Mouse (Mus musculus) adipocyte (in vitro differentiated cells): ENCODE measurements around the gene Akr7a5.

ENCODE experiments used
- DNase-seq: peaks from one replicate; pipeline ENCODE4 v3.0.0-alpha.2; 2016; ENCODE audit warnings: low spot score

Akr7a5 gene

DNA sequence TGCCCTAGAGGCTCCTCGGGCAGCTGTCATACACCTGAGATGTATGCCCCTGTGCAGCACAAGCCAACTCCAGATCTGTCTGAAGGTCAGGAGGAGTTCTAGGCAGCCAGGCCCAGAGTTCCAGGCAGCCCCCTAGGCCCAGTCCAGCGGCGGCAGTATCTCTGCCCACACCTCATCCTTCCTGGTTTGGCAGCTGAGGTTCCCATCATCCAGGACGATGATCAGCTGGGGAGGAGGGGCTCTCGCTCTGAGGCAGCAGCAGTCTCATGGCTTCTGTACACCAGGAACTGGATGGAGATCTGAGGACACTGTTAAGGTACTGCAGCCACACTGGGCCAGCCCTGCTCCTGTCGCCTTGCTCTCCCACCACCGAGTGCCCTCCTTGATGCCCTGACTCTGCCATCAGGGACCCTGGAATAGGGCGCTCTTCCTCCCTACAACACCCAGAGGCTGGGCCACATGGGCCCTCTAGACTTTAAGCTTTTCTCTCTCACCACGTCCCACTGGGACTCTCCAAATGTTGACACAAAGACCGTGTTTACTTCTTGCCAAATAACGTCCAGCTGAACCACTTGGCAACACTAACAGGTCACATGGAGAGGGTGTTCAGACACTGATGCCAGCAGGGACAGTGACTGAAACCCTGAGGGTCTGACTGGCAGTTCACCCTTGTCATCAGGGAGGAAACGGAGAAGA, 11.7 kb upstream of the Akr7a5 start:
- DNase-seq: peak; percentile 94

DNA sequence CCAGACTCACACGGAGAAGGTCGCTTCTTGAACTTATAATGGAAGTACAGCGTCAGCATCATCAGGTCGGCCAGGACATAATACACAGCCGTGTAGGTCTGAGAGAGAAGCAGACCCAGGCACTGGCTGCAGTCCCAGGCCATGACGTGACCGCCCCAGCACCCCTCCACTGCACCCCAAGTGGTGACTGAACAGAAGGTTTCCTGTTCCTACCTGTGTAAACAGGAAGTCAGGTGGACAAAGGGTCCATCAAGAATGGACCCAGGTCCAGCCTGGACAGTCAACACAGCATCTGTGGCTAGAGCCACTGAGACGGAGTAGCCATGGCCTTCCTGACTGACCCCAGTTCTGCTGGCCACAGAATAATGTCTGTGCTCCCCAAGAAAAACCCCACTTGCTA, 8.8 kb upstream of the Akr7a5 start:
- no peak for DNase-seq

DNA sequence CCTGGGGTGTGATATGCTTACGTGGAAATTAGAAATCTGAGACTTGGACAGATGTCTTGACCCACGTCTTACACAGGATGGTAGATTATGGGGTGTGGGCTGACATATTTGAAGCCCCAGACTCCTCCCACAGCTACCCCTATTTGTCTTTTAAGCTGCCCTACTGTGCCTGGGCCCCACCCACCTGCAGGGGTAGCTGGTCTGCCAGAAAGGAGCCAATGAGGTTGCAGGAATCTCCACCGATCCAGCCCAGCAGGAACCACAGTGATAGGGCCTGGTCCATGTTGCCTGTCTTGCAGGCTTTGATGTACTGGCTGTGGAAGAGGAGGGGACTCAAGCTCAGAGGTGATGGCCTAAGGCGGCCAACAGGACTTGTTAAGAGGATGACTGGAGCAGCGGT, 8.3 kb upstream of the Akr7a5 start:
- DNase-seq: no peak

DNA sequence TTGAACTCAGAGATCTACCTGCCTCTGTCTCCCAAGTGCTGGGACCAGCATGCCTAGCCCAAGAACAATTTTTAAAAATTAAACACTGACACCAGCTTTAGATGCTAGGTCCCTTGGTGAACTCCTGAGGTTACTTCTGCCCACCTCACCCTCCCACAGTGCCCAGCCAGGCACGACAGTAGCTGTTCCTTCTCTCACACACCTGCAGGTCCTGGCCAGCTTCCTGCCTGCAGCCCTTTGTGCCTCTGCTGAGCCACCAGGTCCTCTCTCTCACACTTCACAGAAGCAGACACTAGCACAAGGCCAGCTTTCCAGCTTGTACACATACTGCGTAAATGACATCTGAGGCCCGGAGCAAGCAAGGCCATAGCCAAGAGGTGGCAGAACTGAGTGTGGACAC, 5.0 kb upstream of the Akr7a5 start:
- no peak for DNase-seq

DNA sequence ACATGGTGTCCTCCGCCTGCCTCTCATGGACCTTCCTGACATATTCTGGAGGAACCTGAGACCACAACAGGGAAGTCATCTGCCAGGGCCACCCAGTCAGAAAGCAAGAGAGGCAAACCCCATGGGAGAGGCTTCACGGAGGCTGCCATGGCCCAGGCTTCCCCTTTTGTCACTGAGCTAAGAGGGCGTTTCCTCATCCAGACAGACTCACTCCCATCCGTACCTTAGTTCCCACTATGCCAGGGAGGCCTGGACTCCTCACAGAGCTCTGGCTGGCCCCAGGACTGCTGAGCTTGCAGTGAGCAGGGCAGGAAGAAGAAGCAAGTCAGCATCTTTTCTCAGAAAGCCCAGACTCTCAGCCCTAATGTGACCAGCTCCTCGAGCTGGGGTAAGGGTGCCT, 2.6 kb upstream of the Akr7a5 start:
- DNase-seq: no peak

DNA sequence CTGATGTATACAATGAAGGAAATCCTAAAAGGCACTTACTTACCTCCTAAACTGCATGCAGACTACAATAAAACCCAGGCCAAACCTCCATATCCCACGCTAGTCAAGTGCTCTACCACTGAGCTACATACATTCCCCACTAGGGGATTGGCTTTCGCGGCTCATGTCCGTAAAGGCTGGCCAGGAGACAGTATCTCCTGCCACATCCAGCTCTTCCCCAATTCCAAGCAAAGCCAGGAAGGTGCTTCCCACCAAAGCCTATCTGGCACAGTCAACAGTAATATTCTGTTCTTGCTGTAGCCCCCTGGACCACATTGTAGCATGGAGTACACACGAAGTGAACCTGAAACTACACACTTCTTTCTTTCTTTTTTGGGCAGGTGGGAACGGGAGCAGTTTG, 893 bp upstream of the Akr7a5 start:
- DNase-seq: no peak

DNA sequence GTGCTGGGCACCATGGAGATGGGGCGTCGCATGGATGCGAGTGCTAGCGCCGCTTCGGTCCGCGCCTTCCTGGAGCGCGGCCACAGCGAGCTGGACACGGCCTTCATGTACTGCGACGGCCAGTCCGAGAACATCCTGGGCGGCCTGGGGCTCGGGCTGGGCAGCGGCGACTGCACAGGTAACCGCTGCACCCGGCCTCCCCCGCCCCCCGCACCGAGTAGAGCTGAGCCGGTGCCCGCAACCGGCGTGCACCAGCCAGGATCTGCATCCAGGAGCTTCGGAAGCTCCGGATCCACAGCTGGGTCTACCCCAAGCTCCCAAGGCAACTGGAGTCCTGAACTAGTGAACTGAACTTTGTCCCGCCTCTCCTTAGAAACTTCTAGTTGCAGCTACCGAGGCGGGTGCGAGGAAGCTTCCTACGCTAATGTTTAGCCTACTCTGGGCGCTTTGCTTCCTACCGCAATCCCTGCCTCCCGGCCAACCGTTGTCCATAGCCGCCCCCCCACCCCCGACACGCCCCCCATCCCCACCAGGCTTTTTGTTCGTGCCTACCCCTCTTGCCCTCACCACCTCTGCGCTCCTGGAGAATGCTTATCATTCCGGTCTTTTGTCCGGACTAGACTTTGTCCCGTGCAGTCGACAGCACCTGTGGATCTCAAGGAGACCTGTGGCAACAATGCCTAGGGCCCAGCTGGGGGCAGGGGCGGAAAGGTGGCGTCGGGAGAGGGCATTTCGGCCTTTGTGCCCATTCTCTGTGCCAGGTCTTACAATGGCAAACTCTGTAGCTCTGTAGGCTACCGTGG, 556 bp downstream of the Akr7a5 start:
- peak; percentile 38 for DNase-seq

DNA sequence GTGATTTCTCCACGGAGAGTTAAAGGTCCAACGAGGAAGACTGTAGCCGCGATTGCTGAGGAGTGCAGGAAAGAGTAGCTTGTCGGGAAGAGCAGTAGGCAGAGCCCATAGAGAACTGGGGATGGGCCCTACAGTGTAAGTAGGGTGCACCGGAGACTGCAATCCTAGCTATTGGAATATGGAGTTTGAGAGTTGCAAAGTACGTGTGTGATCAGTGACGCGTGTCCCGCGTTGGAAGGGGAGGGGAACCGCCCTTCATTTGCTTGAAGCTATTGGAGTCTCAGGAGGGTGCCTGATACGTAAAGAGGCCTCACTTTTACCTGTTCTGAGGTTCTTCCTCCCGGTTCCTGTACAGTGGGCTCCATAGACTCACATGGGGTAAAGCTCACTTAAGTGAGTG, 1.2 kb downstream of the Akr7a5 start:
- DNase-seq: no peak

DNA sequence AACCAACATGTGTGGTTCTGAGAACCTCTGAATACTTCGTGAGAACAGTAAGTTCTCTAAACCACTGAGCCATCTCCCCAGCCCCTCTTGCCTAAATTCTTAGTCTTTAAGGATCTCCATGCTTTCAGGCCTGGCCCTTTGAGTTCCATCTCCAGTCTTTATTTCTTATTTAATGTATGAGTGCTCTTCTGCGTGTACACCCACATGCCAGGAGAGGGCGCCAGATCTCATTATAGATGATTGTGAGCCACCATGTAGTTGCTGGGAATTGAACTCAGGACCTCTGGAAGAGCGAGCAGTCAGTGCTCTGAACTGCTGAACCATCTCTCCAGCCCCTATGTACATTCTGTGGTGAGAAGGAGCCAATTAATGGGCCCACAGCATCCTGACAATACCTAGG, 2.1 kb downstream of the Akr7a5 start:
- peak; percentile 58 for DNase-seq

DNA sequence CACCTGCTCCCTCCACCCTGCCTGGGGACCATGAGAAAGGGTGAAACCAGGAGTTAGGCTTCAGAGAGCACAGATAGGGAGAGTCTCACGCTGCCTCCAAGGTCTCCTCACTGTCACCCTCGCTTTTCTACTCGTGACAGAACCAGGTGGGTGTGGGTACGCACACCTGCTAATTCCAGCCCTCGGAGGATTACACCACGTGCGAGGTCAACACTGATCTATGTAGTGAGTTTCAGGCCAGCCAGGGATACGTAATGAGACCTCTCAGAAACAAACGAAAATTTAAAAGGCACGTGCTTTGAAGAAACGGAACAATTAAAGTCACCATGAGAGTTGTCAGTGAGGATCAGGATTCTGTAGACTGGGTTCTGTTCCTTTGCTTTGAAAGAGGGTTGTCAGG, 7.9 kb downstream of the Akr7a5 start:
- no peak for DNase-seq

DNA sequence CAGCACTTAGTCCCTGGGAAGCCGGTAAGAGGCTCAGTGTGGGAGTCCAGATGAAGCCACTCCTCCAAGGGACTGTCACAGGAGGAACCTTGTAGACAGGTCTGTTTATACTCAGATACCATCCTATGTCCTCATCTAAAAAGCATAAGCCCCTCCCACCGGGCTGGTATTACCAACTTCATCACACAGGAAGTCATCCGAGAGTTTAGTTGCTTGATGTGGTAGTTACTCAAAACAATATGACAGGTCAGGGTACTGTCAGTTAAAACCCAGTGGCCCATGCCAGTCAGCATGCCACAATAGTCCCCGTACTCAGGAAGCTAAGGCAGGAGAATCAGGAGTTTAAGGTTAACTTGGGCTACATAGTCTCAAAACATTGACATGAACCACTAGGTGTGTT, 9.2 kb downstream of the Akr7a5 start:
- no peak for DNase-seq

DNA sequence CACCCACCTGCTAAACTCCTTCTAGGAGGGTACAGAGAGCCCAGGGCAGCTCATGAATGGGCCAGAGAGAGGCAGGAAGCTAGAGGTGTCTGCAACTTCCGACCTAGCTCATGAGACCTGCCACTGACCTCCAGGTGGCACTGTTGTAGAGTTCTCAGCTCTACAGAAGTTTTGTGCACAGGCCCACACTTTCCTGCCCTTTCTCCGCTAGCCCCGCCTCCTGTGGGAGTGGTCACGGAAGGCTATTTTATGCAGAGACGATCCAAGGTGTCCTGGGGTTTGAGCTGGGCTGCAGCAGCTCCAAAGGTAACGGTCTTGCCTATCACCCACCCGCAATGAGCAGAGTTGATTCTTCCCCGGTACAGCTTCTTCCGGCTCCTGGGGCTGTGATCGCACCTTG, 20.1 kb downstream of the Akr7a5 start:
- peak; percentile 72 for DNase-seq

DNA sequence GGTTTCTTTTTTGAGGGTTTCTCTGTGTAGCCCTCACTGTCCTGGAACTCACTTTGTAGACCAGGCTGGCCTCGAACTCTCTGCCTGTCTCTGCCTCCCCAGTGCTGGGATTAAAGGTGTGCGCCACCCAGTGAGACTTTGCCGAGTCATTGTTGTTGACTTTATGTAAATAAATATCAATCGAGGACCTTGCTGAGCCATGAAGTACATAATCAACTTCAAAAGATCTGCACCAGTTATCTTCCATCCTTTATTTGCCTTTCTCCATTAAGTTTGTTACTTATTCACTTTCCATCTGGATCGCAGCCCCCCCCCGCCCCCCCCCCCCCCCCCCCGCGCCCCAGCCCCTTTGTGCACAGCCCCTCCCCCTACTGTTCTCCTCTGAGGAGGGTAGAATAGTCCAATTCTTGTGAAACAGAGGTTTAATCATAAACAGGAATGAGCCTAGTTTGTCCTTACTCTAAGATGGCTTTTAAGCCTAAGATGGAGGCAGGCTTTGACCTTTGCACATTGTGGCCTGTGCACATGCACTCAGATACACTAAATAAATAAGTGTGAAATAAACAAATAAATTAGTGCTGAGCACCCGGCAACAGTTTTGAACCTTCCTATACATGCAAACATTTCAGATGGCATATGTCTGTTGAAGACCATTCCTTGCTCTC, 24.2 kb downstream of the Akr7a5 start:
- DNase-seq: peak; percentile 24

DNA sequence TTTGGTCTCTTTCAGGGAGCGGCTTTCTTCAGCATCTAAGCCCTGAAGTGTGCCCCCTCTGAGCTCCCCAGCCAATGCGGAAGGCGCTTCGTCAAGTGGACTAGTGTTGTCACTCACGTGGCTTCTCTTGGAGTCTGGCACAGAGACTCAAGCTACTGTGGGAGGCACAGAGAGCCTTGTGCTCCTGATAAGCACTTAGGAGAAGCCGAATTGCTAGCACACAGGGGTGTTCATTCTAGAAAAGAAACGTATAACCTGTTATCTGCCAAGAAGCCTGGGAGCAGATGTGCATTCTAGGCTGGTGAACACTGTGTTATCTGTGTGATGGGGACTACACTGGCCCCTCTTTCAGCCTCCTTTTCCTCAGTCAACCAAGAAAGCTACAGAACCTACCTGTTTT, 25.0 kb downstream of the Akr7a5 start:
- no peak for DNase-seq

DNA sequence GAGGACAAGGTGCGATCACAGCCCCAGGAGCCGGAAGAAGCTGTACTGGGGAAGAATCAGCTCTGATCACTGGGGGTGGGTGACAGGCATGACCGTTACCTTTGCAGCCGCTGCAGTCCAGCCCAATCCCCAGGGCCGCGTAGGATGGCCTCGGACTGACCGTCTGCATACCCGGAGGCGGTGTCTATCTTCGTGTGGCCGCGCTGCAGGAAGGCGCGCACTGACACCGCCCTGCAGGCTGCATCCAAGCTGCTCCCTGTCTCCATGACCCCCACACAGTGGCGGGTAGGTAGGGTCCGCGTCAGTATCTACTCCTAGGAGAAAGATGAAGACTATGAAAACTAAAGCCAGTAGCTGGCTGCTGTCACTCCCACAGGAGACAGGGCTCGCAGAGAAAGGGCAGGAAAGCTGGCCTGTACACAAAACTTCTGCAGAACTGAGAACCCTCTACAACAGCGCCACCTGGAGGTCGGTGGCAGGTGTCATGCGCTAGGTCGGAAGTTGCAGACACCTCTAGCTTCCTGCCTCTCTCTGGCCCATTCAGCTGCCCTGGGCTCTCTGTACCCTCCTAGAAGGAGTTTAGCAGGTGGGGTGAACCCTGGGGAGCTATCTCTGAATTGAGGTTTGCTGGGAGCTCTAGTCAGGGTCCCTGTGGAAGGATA, 26.4 kb downstream of the Akr7a5 start:
- peak; percentile 88 for DNase-seq

DNA sequence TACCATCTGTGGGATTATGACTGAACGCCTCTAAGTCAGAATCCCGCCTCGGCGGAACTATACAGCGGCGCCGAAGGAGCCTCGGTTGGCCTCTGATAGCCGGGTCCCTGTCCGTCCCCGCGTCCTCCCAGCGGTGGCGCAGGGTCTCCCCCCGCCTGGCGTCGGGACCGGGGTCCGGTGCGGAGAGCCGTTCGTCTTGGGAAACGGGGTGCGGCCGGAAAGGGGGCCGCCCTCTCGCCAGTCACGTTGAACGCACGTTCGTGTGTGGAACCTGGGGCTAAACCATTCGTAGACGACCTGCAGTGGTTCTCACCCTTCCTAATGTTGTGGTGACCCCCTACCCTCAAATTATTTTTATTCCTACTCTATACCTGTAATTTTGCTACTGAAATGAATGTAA, 27.6 kb downstream of the Akr7a5 start:
- no peak for DNase-seq

DNA sequence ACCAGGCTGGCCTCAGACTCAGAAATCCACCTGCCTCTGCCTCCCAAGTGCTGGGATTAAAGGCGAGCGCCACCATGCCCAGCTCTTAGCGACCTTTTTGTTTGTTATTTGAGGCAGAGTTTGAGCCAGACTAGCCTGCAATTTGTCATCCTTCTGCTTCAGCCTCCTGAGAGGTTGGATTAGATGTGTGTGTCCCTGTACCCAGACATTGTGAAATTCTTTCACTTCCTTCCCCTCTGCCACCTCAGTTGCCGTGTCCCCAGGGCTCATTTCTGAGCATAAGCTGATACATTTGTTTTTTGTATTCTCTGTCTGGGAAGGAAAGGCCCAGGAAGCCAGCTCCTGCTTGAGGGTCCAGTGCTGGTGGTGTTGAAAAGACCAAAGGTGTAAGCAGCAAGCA, 30.3 kb downstream of the Akr7a5 start:
- DNase-seq: no peak

DNA sequence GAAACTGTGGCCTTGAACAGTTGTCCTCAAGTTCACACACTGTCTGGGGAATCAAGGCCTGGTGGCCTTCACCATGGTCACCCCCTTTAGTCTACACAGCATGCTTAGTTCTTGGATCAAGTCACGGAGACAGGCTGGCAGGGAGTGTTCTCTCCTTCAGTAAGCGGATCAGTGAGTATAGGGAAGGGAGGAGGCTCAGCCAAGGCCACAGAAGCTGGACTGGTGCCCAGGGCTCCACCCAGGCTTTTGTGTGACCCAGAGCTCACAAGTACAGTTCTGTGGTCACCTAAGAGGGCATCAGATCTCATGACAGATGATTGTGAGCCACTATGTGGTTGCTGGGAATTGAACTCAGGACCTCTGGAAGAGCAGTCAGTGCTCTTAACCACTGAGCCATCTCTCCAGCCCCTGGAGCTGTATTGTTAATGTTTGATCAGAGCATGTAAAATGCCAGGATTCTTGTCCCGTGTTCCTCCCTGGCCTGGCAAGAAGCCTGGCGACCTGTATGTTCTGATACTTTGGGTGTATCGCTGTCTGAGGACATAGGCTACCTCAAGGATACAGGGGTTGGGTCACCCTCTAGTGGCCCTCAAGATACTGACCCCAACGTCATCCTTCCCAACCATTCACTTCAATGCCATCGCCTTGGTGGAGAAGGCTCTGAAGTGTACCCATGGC, 31.2 kb downstream of the Akr7a5 start:
- DNase-seq: peak; percentile 48

DNA sequence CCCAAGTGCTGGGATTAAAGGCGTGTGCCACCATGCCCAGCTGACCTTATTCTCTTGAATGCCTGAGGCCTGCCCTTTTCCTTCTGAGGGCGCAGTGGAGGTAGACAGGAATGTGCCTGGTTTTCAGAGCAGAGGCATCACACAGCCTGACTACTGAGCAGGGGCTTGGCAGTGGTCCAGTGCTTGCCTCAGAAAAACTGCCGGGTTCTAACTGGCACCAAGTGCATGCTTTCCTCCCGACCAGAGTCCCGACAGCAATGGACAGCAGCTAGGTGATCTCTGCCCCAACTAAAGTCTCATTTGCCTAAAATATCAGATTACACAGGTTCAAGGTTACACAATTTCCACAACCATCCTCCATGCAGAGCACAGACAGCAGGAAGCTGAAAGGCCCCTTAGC, 33.2 kb downstream of the Akr7a5 start:
- DNase-seq: peak; percentile 70

DNA sequence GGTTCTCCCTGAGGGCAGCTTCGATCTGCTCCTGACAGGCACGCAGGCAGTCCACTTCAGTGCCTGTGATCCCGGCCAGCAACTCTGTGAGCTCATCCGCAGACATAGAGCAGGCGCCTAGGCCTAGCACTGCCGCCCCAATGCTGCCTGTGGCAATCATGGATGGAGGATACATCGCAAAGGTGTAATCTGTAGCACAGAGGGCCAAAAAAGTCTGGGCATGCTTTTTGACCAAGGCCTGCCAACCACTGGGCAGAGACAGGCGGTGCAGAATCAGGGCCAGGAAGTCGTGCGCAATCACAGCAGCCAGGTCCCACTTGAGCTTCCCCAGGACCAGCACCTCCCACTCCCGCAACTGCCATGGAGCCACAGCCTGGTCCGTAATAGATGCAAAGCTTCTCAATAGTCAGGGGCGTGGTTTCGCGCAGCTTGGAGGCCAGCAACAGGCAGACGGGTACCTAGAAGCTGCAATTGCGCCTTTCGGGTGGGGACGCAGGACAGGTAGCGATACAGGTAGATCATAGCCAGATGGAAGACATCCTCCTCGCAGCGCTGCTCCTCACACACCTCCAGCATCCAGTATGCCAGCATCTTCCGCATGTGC, 35.0 kb downstream of the Akr7a5 start:
- no peak for DNase-seq

DNA sequence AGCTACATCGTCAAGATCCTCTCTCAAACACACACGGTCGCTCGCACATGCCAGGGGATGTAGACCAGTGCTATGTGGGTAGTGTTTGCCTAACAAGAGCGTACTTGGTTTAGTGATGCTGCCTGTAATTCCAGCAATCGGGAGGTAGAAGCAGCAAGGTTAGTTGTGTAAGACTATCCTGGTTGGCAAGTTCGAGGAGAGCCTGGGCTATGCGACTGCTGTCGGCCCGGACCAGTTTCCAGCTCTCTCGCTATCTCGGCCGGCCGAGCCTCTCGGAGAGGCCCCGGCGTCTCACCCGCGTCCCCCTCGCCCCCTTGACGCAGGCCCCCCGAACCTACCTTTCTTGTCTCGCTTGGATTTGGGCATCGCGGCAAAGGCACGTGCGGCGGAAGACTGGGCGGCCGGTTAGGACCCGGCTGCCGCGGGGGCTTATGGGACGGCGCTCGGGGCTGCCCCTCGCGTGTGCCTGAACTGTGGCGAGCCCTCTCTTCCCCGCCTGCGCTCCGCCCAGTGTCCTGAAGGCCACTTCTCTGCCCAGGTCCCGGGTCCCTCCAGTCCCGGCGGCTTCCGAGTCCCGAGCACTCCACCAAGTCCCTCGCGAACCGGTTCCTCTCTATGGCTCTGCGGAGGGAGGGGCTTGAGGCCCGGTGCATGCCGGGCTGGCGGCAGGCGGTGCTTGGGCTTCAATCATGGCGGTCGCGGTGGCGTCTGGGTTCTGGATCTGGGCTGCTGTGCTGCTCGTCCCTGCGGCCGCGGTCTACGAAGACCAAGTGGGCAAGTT, 41.6 kb downstream of the Akr7a5 start, which contains the start of the genes Mrto4, Emc1 and Ubr4:
Gene Mrto4, minus strand, starts transcription at position 646 of the 781 bp plus-strand sequence.
Gene Emc1, plus strand, starts transcription at position 657 of the 781 bp plus-strand sequence.
Gene Ubr4, plus strand, starts transcription at position 679 of the 781 bp plus-strand sequence.
- DNase-seq: peak; percentile 77
